Mouse (Mus musculus) embryonic facial prominence, embryonic 14.5 days (tissue): Measurements from ENCODE around the gene Clca3b. TPM values are rescaled to one million over a fixed set of nuclear protein-coding genes. Genes with fewer than 3 reads are reported as not detected.

ENCODE experiments used
- polyA plus RNA-seq: library from polyadenylated mRNA; unstranded; fragments of >200 nt; fragmentation: Nextera tagmentation; extraction: Ambion mirVana; gene quantifications from 2 replicates; pipeline ENCODE4 v1.2.1, GENCODE M21; 2014

Gene Clca3b
- polyA plus RNA-seq, 1 experiment from 2014 or later: 0.28 TPM

Other genes with a start within 250 kb of the Clca3b start
- 146 and 157 TPM in 2 replicates for gene Sh3glb1, start 129.0 kb downstream of the Clca3b start, polyA plus RNA-seq
- 1.9 TPM in 2 replicates for gene Clca3a1, start 88.4 kb downstream of the Clca3b start, polyA plus RNA-seq
- gene Clca3a2, start 29.9 kb downstream of the Clca3b start, polyA plus RNA-seq: 0.51 and 1.4 TPM in 2 replicates
- gene Clca4b, start 83.2 kb upstream of the Clca3b start, polyA plus RNA-seq: not detected in 2 replicates
- gene Clca4a, start 125.7 kb upstream of the Clca3b start, polyA plus RNA-seq: not detected in 2 replicates
- gene Clca1, start 183.4 kb upstream of the Clca3b start, polyA plus RNA-seq: 0.25 and 0.39 TPM in 2 replicates